Mouse (Mus musculus): ENCODE measurements around the gene Ildr1. TPM values are rescaled to one million over a fixed set of nuclear protein-coding genes. Genes with fewer than 3 reads are reported as not detected.

The Ildr1 gene
- polyA plus RNA-seq (2014; fragmentation: Illumina TruSeq; extraction: RNeasy Lipid Tissue Mini Kit (QIAGEN cat#74804)), result 4.7 TPM

GRCm38 (mm10) chr16:36693818-36694413 lies at the start of gene Ildr1:
Ildr1 (plus strand) TSS chr16:36693978.

GRCm38 (mm10) chr16:36665782-36666181 lies 28.0 kb upstream of the Ildr1 start, which contains the start of gene Cd86:
Cd86 (minus strand) TSS chr16:36666081.

Other genes with a start within 250 kb of the Ildr1 start
- gene Stfa3, start 238.6 kb upstream of the Ildr1 start, polyA plus RNA-seq (2014; fragmentation: Illumina TruSeq; extraction: RNeasy Lipid Tissue Mini Kit (QIAGEN cat#74804)), result not detected
- gene Casr, start 131.8 kb upstream of the Ildr1 start, polyA plus RNA-seq (2014; fragmentation: Illumina TruSeq; extraction: RNeasy Lipid Tissue Mini Kit (QIAGEN cat#74804)), result not detected
- gene Cd86, start 27.9 kb upstream of the Ildr1 start, polyA plus RNA-seq (2014; fragmentation: Illumina TruSeq; extraction: RNeasy Lipid Tissue Mini Kit (QIAGEN cat#74804)), result 6.7 TPM
- 18.3 TPM for gene Slc15a2, start 91.0 kb downstream of the Ildr1 start, polyA plus RNA-seq (2014; fragmentation: Illumina TruSeq; extraction: RNeasy Lipid Tissue Mini Kit (QIAGEN cat#74804))
- 86.2 TPM for gene Iqcb1, start 134.4 kb downstream of the Ildr1 start, polyA plus RNA-seq (2014; fragmentation: Illumina TruSeq; extraction: RNeasy Lipid Tissue Mini Kit (QIAGEN cat#74804))
- 1.1 TPM for gene Eaf2, start 181.0 kb downstream of the Ildr1 start, polyA plus RNA-seq (2014; fragmentation: Illumina TruSeq; extraction: RNeasy Lipid Tissue Mini Kit (QIAGEN cat#74804))
- 43.7 TPM for gene Golgb1, start 181.2 kb downstream of the Ildr1 start, polyA plus RNA-seq (2014; fragmentation: Illumina TruSeq; extraction: RNeasy Lipid Tissue Mini Kit (QIAGEN cat#74804))
- gene Hcls1, start 241.0 kb downstream of the Ildr1 start, polyA plus RNA-seq (2014; fragmentation: Illumina TruSeq; extraction: RNeasy Lipid Tissue Mini Kit (QIAGEN cat#74804)), result 0.74 TPM

All from ovary, adult 10 weeks (tissue).